Mouse (Mus musculus): ENCODE measurements at regions not wholly inside any gene's neighbourhood (a gene's known extent, or its start where the extent isn't known, plus 50 kb on each side); places are given as distances from the start of the nearest gene placed in this dataset.
"Not testable (repeated sequence)": the region's sequence is repeated elsewhere in the genome, so short reads cannot be mapped to it uniquely, and the experiment has no call there.

DNA sequence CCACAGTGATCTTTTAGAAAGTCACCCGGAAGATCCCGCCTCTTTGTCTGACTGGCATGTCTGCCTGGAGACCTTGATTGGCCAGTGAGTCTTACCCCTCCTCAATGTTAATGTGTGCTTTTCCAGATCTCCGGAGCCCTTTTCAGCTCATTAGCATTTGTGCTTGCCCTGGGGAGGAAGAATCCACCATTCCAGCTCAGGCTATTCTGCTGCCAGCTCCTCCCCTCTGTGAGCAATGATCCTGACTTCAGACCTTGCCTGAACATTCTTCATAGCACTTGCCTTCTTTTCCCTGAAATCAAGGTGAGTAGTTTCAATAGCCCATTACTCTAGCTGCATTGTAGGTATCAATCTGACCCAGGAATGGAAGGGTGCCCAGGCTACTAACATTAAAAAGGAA, 102.2 kb upstream of the Gm10767 start:
- not testable (repeated sequence) for ATAC-seq (ENCODE audit: low FRiP score, low TSS enrichment); H3K4me1 ChIP-seq (replicated peaks; ENCODE audit: control insufficient read depth, insufficient read depth); DNase-seq (ENCODE audit: low spot score); H3K36me3 ChIP-seq (ENCODE audit: control insufficient read depth, insufficient read depth, low read length); H3K27me3 ChIP-seq (ENCODE audit: control insufficient read depth, insufficient read depth, low read length); H3K9ac ChIP-seq (ENCODE audit: low read length); H3K4me2 ChIP-seq (replicated peaks; ENCODE audit: low read depth); H3K27ac ChIP-seq (replicated peaks); H3K9me3 ChIP-seq (ENCODE audit: control insufficient read depth, low read length); H3K4me3 ChIP-seq (ENCODE audit: low read depth, low read length)
- 87% methylated on average over 3 of the region's 3 CpGs for WGBS

DNA sequence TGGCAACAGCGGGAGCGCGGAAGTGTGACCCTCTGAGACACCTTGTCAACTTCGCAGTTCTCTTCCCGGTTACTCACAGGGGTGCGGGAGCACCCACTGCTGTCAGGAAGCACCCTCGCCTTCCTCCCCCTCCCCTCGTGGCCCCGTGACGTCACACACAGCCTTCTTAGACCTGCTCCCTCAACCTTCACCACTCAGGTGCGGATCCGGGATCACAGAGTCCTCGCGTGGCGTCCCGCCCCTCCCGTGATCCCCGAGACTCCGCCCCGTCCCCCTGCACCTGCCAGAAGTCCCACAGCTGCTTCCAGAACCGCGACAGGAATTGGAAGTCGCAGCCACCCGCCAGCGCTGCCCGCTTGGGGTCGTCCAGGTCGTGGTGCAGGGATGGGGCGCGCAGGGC, 97.1 kb upstream of the Gm10767 start:
- not testable (repeated sequence) for H3K4me3 ChIP-seq (ENCODE audit: low read depth, low read length); ATAC-seq (ENCODE audit: low FRiP score, low TSS enrichment)

More for the DNA sequence above, 97.1 kb upstream of the Gm10767 start:
- H3K9ac ChIP-seq (ENCODE audit: low read length); H3K27me3 ChIP-seq (ENCODE audit: control insufficient read depth, insufficient read depth, low read length); H3K4me2 ChIP-seq (replicated peaks; ENCODE audit: low read depth); H3K27ac ChIP-seq (replicated peaks); H3K9me3 ChIP-seq (ENCODE audit: control insufficient read depth, low read length); H3K4me1 ChIP-seq (replicated peaks; ENCODE audit: control insufficient read depth, insufficient read depth); H3K36me3 ChIP-seq (ENCODE audit: control insufficient read depth, insufficient read depth, low read length): not testable (repeated sequence)
- peak; percentile 11 for DNase-seq (ENCODE audit: low spot score)
- WGBS: 10% methylated on average over 23 of the region's 30 CpGs
